Mouse (Mus musculus): Measurements from ENCODE around the gene Abcd2.

DNA sequence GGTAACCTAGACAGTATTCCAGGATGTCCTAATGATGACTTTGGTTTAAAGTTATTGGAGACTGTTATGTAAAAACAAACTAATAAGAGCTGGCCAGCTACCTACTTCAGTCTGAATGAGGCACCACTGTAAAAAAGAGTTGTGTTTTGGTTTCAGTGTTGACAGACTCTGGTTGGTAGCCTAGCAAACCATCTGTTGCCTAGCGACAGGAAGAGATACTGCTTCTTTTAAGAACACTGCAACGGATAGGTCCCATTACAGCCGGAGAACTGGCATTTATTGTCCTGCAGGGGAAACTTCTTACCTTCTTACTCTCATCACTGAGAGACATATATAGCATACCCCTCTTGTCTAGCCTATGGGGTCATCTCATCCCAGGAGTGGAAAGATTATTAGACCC, 86.7 kb downstream of the Abcd2 start:
- TF ChIP-seq CTCF (IDR thresholded peaks at IDR 0.05; ENCODE audit: extremely low read depth, insufficient read length, insufficient replicate concordance, low read depth, low read length): no peak
- TF ChIP-seq POLR2A (IDR thresholded peaks at IDR 0.05; ENCODE audit: low read depth, low read length): no peak
